Mouse (Mus musculus) midbrain, embryonic 10.5 days (tissue): Measurements from ENCODE around the gene Abracl. TPM values are rescaled to one million over a fixed set of nuclear protein-coding genes. Genes with fewer than 3 reads are reported as not detected.

Source experiments
- DNase-seq: peaks from one replicate; pipeline ENCODE4 v3.0.0-alpha.2; 2017; ENCODE audit warnings: low spot score
- H3K27ac ChIP-seq: fragments of 300-500 bp; sonication (generic); replicated peaks from 2 replicates; pipeline ENCODE4 v1.5.1; 2016; ENCODE audit warnings: mild to moderate bottlenecking
- H3K27me3 ChIP-seq: fragments of 300-500 bp; sonication (generic); 2 replicates; pipeline ENCODE4 v1.6.1; 2016; ENCODE audit warnings: low read depth, mild to moderate bottlenecking; ENCODE audit not compliant: poor library complexity, severe bottlenecking
- H3K36me3 ChIP-seq: fragments of 300-500 bp; sonication (generic); 2 replicates; pipeline ENCODE4 v1.6.1; 2016; ENCODE audit warnings: mild to moderate bottlenecking, moderate library complexity
- H3K4me1 ChIP-seq: fragments of 300-500 bp; sonication (generic); 2 replicates; pipeline ENCODE4 v1.6.1; 2016
- H3K4me3 ChIP-seq: fragments of 300-500 bp; sonication (generic); 2 replicates; pipeline ENCODE4 v1.5.1; 2016; ENCODE audit warnings: mild to moderate bottlenecking, moderate library complexity
- H3K9me3 ChIP-seq: fragments of 300-500 bp; sonication (generic); replicated peaks from 2 replicates; pipeline ENCODE4 v1.6.1; 2016; ENCODE audit warnings: mild to moderate bottlenecking
- WGBS: fragments of 180-500 bp; shearing (Covaris S2); methylation state at CpG from one replicate; pipeline ENCODE4 v1.1.7; 2016; 5-methylcytosine and 5-hydroxymethylcytosine counted together
- polyA plus RNA-seq: library from polyadenylated mRNA; unstranded; fragments of >200 nt; fragmentation: Nextera tagmentation; extraction: Ambion mirVana; gene quantifications from 2 replicates; pipeline ENCODE4 v1.2.1, GENCODE M21; 2016

Abracl gene
- polyA plus RNA-seq, 1 experiment from 2014 or later: 161 TPM

GRCm38 (mm10) chr10:18058681-18059338 lies 35.7 kb upstream of the Abracl start:
- no peak overlapping the region for H3K27ac ChIP-seq
- H3K36me3 ChIP-seq: peaks cover 10% of the 10 kb centered on the region; the same call in 1 of the 2 replicates
- DNase-seq: no peak
- H3K4me3 ChIP-seq: no peak overlapping the region
- WGBS: 92% methylated on average over 9 of the region's 9 CpGs
- H3K9me3 ChIP-seq: no peaks in the 10 kb centered on the region
- peaks cover 21% of the 10 kb centered on the region for H3K4me1 ChIP-seq
- H3K27me3 ChIP-seq: no peaks in the 10 kb centered on the region

GRCm38 (mm10) chr10:18056391-18056745 lies 33.3 kb upstream of the Abracl start:
- WGBS: 3% methylated on average over 8 of the region's 8 CpGs
- H3K4me3 ChIP-seq: peak overlapping the region; percentile 97
- peak overlapping the region; percentile 98 for H3K27ac ChIP-seq
- no peaks in the 10 kb centered on the region for H3K27me3 ChIP-seq
- H3K4me1 ChIP-seq: peaks cover 21% of the 10 kb centered on the region
- DNase-seq: no peak
- no peaks in the 10 kb centered on the region for H3K9me3 ChIP-seq
- H3K36me3 ChIP-seq: peaks cover 6% of the 10 kb centered on the region; the same call in 1 of the 2 replicates

GRCm38 (mm10) chr10:18055696-18056390 lies 32.8 kb upstream of the Abracl start, which contains the start of gene Reps1:
Reps1 (plus strand) TSS chr10:18055861.
- peak within 1 kb of the TSS; percentile 97 for H3K4me3 ChIP-seq
- H3K27me3 ChIP-seq: no peaks in the 10 kb centered on the region
- H3K36me3 ChIP-seq: peaks cover 6% of the 10 kb centered on the region; the same call in 1 of the 2 replicates
- no peaks in the 10 kb centered on the region for H3K9me3 ChIP-seq
- under 1% methylated on average over 85 of the region's 90 CpGs for WGBS
- peak within 1 kb of the TSS; percentile 98 for H3K27ac ChIP-seq
- peak; percentile 65 for DNase-seq
- H3K4me1 ChIP-seq: peaks cover 21% of the 10 kb centered on the region

DNA sequence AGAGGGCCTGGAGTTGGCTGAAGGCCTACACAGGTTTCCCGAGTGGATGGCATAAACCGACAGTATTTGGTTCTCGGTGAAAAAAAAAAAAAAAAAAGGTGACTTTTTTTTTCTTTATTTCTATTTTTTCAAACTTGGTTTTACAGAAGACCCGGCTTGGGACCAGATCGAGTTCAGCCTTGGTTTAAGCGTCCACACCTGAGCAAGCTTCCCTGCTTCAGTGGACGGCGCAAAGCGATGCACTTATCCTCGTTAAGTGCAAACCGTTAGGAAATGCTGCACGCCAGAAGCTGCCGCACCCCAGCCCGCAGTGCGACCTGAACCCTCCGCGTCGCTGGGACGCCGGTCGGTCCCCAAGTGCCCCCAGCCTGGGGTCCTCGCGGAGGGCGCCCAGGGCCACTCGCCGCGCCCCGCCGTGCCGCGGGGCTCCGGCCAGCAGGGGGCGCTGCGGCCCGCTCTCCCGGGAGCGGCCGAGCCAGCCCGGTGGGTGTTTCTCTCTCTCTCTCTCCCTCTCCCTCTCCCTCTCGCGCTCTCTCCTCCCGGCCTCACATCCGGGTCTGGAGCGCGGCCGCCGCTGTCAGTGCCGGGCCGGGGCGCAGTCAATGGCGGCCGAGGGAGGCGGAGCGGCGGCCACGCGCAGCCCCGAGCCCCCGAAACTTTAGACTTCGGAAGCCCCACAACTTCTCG lies 32.1 kb upstream of the Abracl start:
- 2% methylated on average over 61 of the region's 61 CpGs for WGBS

GRCm38 (mm10) chr10:18047380-18048146 lies 24.5 kb upstream of the Abracl start:
- Histone ChIP-seq H3K4me3 (no peak overlapping the region), H3K9me3 (no peaks in the 10 kb centered on the region), H3K4me1 (no peaks in the 10 kb centered on the region), H3K27me3 (no peaks in the 10 kb centered on the region), H3K36me3 (no peaks in the 10 kb centered on the region), H3K27ac (no peak overlapping the region)
- no peak for DNase-seq
- WGBS: 81% methylated on average over 10 of the region's 10 CpGs

More for the DNA sequence above, 32.1 kb upstream of the Abracl start:
- H3K9me3 ChIP-seq: no peaks in the 10 kb centered on the region
- H3K4me1 ChIP-seq: peaks cover 21% of the 10 kb centered on the region
- peak overlapping the region; percentile 98 for H3K27ac ChIP-seq
- H3K36me3 ChIP-seq: peaks cover 6% of the 10 kb centered on the region; the same call in 1 of the 2 replicates
- H3K4me3 ChIP-seq: peak overlapping the region; percentile 97
- peak; percentile 89 for DNase-seq
- no peaks in the 10 kb centered on the region for H3K27me3 ChIP-seq

DNA sequence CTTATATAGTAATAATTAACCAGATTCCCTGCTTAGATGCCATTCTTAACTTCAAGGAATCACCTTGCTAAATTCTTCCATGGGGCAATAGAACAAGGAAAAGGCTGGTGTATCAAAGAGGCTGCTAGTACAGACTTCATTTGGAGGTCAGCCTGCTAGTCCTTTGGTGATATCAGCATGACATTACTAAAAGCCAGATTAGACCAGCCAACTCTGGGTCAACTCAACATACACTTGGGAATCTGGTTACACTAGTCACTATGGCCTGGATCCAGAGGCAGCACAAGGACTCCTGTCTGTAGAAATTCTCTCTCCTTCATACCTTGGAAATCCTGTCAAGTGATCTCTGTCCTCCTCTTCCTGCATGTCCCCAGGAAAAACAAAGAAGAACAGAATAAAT lies 23.3 kb upstream of the Abracl start:
- no peak for DNase-seq
- Histone ChIP-seq H3K36me3 (no peaks in the 10 kb centered on the region), H3K4me1 (no peaks in the 10 kb centered on the region), H3K9me3 (no peaks in the 10 kb centered on the region), H3K27ac (no peak overlapping the region), H3K27me3 (no peaks in the 10 kb centered on the region), H3K4me3 (no peak overlapping the region)

GRCm38 (mm10) chr10:18036849-18037248 lies 13.8 kb upstream of the Abracl start:
- WGBS: 78% methylated on average over 5 of the region's 5 CpGs
- no peaks in the 10 kb centered on the region for H3K4me1 ChIP-seq
- no peaks in the 10 kb centered on the region for H3K9me3 ChIP-seq
- no peak overlapping the region for H3K27ac ChIP-seq
- H3K27me3 ChIP-seq: no peaks in the 10 kb centered on the region
- DNase-seq: no peak
- H3K4me3 ChIP-seq: no peak overlapping the region
- H3K36me3 ChIP-seq: no peaks in the 10 kb centered on the region

DNA sequence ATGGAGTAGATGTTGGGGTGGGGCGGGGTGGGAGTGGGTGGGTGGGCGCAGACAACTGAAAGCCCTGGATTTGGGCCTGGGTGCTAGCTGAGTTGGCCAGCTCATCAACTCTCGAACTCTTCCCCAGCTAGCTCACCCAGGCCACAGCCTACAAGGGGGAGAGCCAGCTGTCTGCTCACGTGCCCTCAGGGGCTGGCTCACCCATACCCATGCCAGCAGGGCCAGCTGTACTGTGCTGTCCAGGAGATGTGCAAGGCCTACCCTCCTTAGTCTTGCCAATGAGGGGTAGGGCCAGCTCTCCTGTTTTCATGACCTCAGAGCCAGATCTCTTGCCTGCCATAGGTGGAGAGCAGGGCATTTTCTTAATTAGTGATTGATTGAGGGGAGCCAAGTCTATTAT lies 11.3 kb upstream of the Abracl start:
- Histone ChIP-seq H3K27me3 (no peaks in the 10 kb centered on the region), H3K4me3 (no peak overlapping the region), H3K9me3 (no peaks in the 10 kb centered on the region), H3K27ac (no peak overlapping the region), H3K4me1 (no peaks in the 10 kb centered on the region), H3K36me3 (no peaks in the 10 kb centered on the region)
- WGBS: 86% methylated on average over 4 of the region's 4 CpGs
- no peak for DNase-seq

DNA sequence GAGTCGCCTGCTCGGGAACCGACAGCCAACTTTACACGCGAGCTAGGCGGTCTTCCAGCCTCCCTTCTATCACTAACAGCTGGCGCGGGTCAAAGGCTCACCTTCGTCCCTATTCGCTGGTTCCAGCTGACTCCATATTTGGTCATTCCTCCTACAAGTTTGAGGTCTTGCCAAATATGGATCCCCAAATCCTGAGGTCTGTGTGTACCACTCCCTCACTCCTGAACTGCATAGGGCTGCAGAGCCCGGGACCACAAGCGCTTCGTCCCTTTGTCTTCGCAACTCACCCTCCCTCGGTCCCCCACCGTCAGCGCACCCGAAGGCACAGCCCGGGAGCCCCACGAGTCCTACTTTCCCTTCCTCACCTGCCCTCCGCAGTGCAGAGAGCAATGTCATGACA lies 776 bp downstream of the Abracl start:
- H3K27ac ChIP-seq: peak overlapping the region; percentile 96
- peaks cover 20% of the 10 kb centered on the region for H3K4me1 ChIP-seq
- WGBS: 0% methylated on average over 21 of the region's 21 CpGs
- H3K27me3 ChIP-seq: no peaks in the 10 kb centered on the region
- H3K4me3 ChIP-seq: peak overlapping the region; percentile 74
- peaks cover 7% of the 10 kb centered on the region; the same call in 1 of the 2 replicates for H3K9me3 ChIP-seq
- peak; percentile 79 for DNase-seq
- H3K36me3 ChIP-seq: peaks cover 21% of the 10 kb centered on the region

- peaks cover 20% of the 10 kb centered on the region for H3K4me1 ChIP-seq
- no peaks in the 10 kb centered on the region for H3K27me3 ChIP-seq
- H3K9me3 ChIP-seq: peaks cover 7% of the 10 kb centered on the region; the same call in 1 of the 2 replicates
- no peak for DNase-seq
- H3K4me3 ChIP-seq: peak overlapping the region; percentile 74
- WGBS: 41% methylated on average over 14 of the region's 14 CpGs
- H3K27ac ChIP-seq: peak overlapping the region; percentile 96
- peaks cover 27% of the 10 kb centered on the region for H3K36me3 ChIP-seq
Measured at GRCm38 (mm10) chr10:18021576-18022311, 1.3 kb downstream of the Abracl start.

DNA sequence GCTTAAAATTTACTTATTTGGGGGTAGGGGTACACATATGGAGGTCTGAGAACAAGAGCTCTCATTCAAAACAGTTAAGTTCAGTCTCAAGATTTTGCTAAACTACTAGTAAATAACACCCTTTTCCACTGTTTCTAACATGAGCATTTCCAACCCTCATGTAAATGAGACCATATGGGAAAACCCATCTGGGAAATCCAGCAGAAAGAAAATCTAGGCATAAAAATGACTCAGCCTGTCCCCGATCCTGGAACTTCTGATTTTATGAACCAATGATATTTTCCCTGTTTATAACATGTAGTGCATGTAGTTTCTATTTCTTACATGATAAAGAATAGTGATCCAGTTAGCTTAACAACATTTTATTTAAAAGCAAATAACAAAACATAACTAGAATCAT lies 2.2 kb downstream of the Abracl start:
- Histone ChIP-seq H3K4me1 (peaks cover 20% of the 10 kb centered on the region), H3K27me3 (no peaks in the 10 kb centered on the region), H3K9me3 (peaks cover 7% of the 10 kb centered on the region; the same call in 1 of the 2 replicates), H3K36me3 (peaks cover 36% of the 10 kb centered on the region), H3K4me3 (peak overlapping the region; percentile 74; the same call in 1 of the 2 replicates), H3K27ac (peak overlapping the region; percentile 96; the same call in 1 of the 2 replicates)
- 93% methylated on average over 1 of the region's 1 CpGs for WGBS
- no peak for DNase-seq
